ENCODE assay signal across 12 mouse cellular contexts in the genomic region with DNA sequence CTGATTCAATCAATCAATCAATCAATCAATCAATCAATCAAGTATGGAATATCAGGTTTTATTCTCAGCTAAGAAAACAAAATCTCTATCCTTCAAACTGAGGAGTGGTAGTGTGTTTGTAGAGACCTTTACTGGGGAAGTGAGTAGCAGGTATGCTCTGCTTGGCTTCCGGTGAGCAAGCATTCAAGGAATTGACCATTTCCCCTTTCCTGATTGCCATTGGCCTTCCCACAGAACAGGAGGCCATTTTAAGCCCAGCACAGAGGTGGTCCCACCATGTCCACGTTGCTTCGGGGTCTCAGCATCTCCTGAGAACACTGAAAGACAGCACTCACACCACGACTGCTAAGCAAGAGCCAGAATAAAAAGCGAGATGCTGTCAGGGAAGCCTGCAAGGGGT.
DNase-seq lines count a peak whose midpoint lies in the region; ATAC-seq and TF ChIP-seq lines count a peak whose summit lies in the region.
"Had no signal": no experiment of that assay in that cellular context is flagged by ENCODE, and none has a peak within 500 bp of the region (broad histone marks: within the 10 kb centered on the region; RNA-seq: fewer than 3 reads in every experiment).

No protein-coding gene starts in this region.

- TF ChIP-seq CTCF in hindbrain, postnatal 0 days (IDR thresholded peaks at IDR 0.05; ENCODE audit: low read depth): no peak
- no peak for TF ChIP-seq CTCF in intestine, postnatal 0 days (IDR thresholded peaks at IDR 0.05; ENCODE audit: low read depth)

- H3K9ac ChIP-seq in hindbrain, embryonic 12.5 days: no peak overlapping the region
- H3K9ac ChIP-seq in hindbrain, postnatal 0 days (replicated peaks; ENCODE audit: low read length): no peak overlapping the region
- no peak overlapping the region for H3K9ac ChIP-seq in intestine, postnatal 0 days (ENCODE audit: low read depth, low read length)
- no peak overlapping the region; the same call in 1 of the 2 replicates for H3K9ac ChIP-seq in stomach, embryonic 15.5 days
- H3K9ac ChIP-seq: embryonic facial prominence, embryonic 12.5 days had no signal

- H3K36me3 ChIP-seq in hindbrain, embryonic 12.5 days: no peaks in the 10 kb centered on the region
- H3K36me3 ChIP-seq in hindbrain, postnatal 0 days (ENCODE audit: insufficient read depth, low read length): no peaks in the 10 kb centered on the region
- H3K36me3 ChIP-seq in megakaryocyte, embryonic 14.5 days (replicated peaks; ENCODE audit: low read length): no peaks in the 10 kb centered on the region
- no peaks in the 10 kb centered on the region for H3K36me3 ChIP-seq in intestine, postnatal 0 days (ENCODE audit: control insufficient read depth, insufficient read depth)
- no peaks in the 10 kb centered on the region for H3K36me3 ChIP-seq in stomach, embryonic 15.5 days
- H3K36me3 ChIP-seq: embryonic facial prominence, embryonic 12.5 days; G1E had no signal

- H3K27me3 ChIP-seq in hindbrain, embryonic 12.5 days: no peaks in the 10 kb centered on the region
- H3K27me3 ChIP-seq in hindbrain, postnatal 0 days (ENCODE audit: insufficient read depth, low read length): no peaks in the 10 kb centered on the region
- peaks cover 63% of the 10 kb centered on the region for H3K27me3 ChIP-seq in megakaryocyte, embryonic 14.5 days (replicated peaks)
- H3K27me3 ChIP-seq in intestine, postnatal 0 days (replicated peaks; ENCODE audit: control insufficient read depth, insufficient read depth, low read length): no peaks in the 10 kb centered on the region
- no peaks in the 10 kb centered on the region for H3K27me3 ChIP-seq in stomach, embryonic 15.5 days (replicated peaks)
- H3K27me3 ChIP-seq: embryonic facial prominence, embryonic 12.5 days had no signal

- no peak for ATAC-seq in hindbrain, embryonic 12.5 days (ENCODE audit: low FRiP score)
- no peak for ATAC-seq in hindbrain, postnatal 0 days
- no peak for ATAC-seq in megakaryocyte, adult 5-6 weeks (ENCODE audit: poor library complexity, severe bottlenecking)
- ATAC-seq in intestine, postnatal 0 days: no peak
- no peak for ATAC-seq in stomach, embryonic 15.5 days (ENCODE audit: insufficient read depth, low FRiP score, low read depth)

- 0 out of 2 replicates have a peak overlapping the region, but pooled peaks have one; percentile 19 for H3K4me2 ChIP-seq in hindbrain, embryonic 12.5 days (replicated peaks)
- no peak overlapping the region for H3K4me2 ChIP-seq in hindbrain, postnatal 0 days (ENCODE audit: low read depth, low read length)
- 0 out of 2 replicates have a peak overlapping the region, but pooled peaks have one; percentile 17 for H3K4me2 ChIP-seq in intestine, postnatal 0 days (replicated peaks; ENCODE audit: low read depth)
- peak overlapping the region; percentile 26 for H3K4me2 ChIP-seq in stomach, embryonic 15.5 days
- H3K4me2 ChIP-seq: embryonic facial prominence, embryonic 12.5 days had no signal

- H3K4me3 ChIP-seq in hindbrain, embryonic 12.5 days: no peak overlapping the region
- no peak overlapping the region for H3K4me3 ChIP-seq in hindbrain, postnatal 0 days (ENCODE audit: low read length)
- peak overlapping the region; percentile 78 for H3K4me3 ChIP-seq in megakaryocyte, embryonic 14.5 days (replicated peaks)
- H3K4me3 ChIP-seq in intestine, postnatal 0 days (ENCODE audit: low read depth, low read length): no peak overlapping the region
- H3K4me3 ChIP-seq in stomach, embryonic 15.5 days (replicated peaks): no peak overlapping the region
- H3K4me3 ChIP-seq: embryonic facial prominence, embryonic 12.5 days had no signal

- WGBS in hindbrain, embryonic 12.5 days: 61% methylated on average over 5 of the region's 5 CpGs
- 56% methylated on average over 5 of the region's 5 CpGs for WGBS in hindbrain, postnatal 0 days
- 28% methylated on average over 5 of the region's 5 CpGs for WGBS in intestine, postnatal 0 days
- WGBS in stomach, embryonic 15.5 days: 16% methylated on average over 5 of the region's 5 CpGs

- no peak for DNase-seq in hindbrain, postnatal 0 days (ENCODE audit: low spot score)
- no peak for DNase-seq in frontal cortex, postnatal 10 days (ENCODE audit: low spot score in 2 of 2)
- DNase-seq: adrenal gland, adult 2 months; cerebellum, adult 11-12 months; kidney, adult 8-10 months had no signal

- H3K27ac ChIP-seq in hindbrain, embryonic 12.5 days: peak overlapping the region; percentile 35; the same call in 1 of the 2 replicates
- H3K27ac ChIP-seq in hindbrain, postnatal 0 days: no peak overlapping the region; the same call in 1 of the 2 replicates
- H3K27ac ChIP-seq in intestine, postnatal 0 days (ENCODE audit: low read depth, low read length): no peak overlapping the region
- H3K27ac ChIP-seq in stomach, embryonic 15.5 days: peak overlapping the region; percentile 23; the same call in 1 of the 2 replicates
- H3K27ac ChIP-seq: embryonic facial prominence, embryonic 12.5 days had no signal

- no peaks in the 10 kb centered on the region for H3K9me3 ChIP-seq in hindbrain, embryonic 12.5 days (replicated peaks)
- H3K9me3 ChIP-seq in hindbrain, postnatal 0 days (ENCODE audit: low read length): no peaks in the 10 kb centered on the region
- peaks cover 26% of the 10 kb centered on the region for H3K9me3 ChIP-seq in megakaryocyte, embryonic 14.5 days
- H3K9me3 ChIP-seq in intestine, postnatal 0 days (ENCODE audit: control insufficient read depth): no peaks in the 10 kb centered on the region
- H3K9me3 ChIP-seq in stomach, embryonic 15.5 days: no peaks in the 10 kb centered on the region
- H3K9me3 ChIP-seq: embryonic facial prominence, embryonic 12.5 days; G1E had no signal

- H3K4me1 ChIP-seq in hindbrain, embryonic 12.5 days: peaks cover 7% of the 10 kb centered on the region
- peaks cover 4% of the 10 kb centered on the region; the same call in 1 of the 2 replicates for H3K4me1 ChIP-seq in hindbrain, postnatal 0 days (ENCODE audit: insufficient read depth, low read length)
- peaks cover 11% of the 10 kb centered on the region for H3K4me1 ChIP-seq in megakaryocyte, embryonic 14.5 days
- H3K4me1 ChIP-seq in intestine, postnatal 0 days (replicated peaks; ENCODE audit: control insufficient read depth, insufficient read depth, low read length): no peaks in the 10 kb centered on the region
- H3K4me1 ChIP-seq in stomach, embryonic 15.5 days: peaks cover 5% of the 10 kb centered on the region

Comparison
In these comparisons a context has a peak if more than half of its experiments do, and no peak if none do; other contexts are left out.
1. H3K27ac ChIP-seq: peak in hindbrain, embryonic 12.5 days (single experiment) and stomach, embryonic 15.5 days (single experiment); none in hindbrain, postnatal 0 days (single experiment) and intestine, postnatal 0 days (single experiment).